Mouse (Mus musculus) G1E (cell line): ENCODE data around the gene Kcnma1. TPM values are rescaled to one million over a fixed set of nuclear protein-coding genes. Genes with fewer than 3 reads are reported as not detected.

Experiments
- ATAC-seq: 2 replicates; pipeline ENCODE4 v1.8.0; 2016; ENCODE audit warnings: mild to moderate bottlenecking; ENCODE audit not compliant: insufficient number of reproducible peaks, poor library complexity, low FRiP score, severe bottlenecking; ENCODE audit errors: extremely low read depth
- DNase-seq: peaks from one replicate; pipeline ENCODE4 v3.0.0; 2012; ENCODE audit warnings: low spot score
- H3K27me3 ChIP-seq: 2 replicates; pipeline ENCODE4 v1.6.1; 2012; ENCODE audit warnings: mild to moderate bottlenecking, low read length, inconsistent platforms; ENCODE audit not compliant: insufficient read depth
- H3K36me3 ChIP-seq: replicated peaks from 2 replicates; pipeline ENCODE3; 2012; ENCODE audit warnings: mild to moderate bottlenecking, inconsistent platforms
- H3K4me1 ChIP-seq: 2 replicates; pipeline ENCODE4 v1.6.1; 2012; ENCODE audit warnings: low read depth, low read length, inconsistent platforms, mixed read lengths; ENCODE audit not compliant: insufficient read depth
- H3K4me3 ChIP-seq: 2 replicates; pipeline ENCODE4 v1.5.1; 2012; ENCODE audit warnings: low read depth, mild to moderate bottlenecking, inconsistent platforms, low read length, moderate library complexity, mixed read lengths
- H3K9me3 ChIP-seq: replicated peaks from 2 replicates; pipeline ENCODE4 v1.6.1; 2012; ENCODE audit warnings: inconsistent platforms
- CTCF ChIP-seq: IDR thresholded peaks from 2 replicates; pipeline ENCODE4 v1.5.1; 2012; ENCODE audit warnings: low read depth, low read length, inconsistent platforms, mixed read lengths
- GATA1 ChIP-seq: IDR thresholded peaks from 2 replicates; pipeline ENCODE4 v1.6.1; 2012; ENCODE audit warnings: borderline replicate concordance, low read length, inconsistent platforms, mixed read lengths
- GATA2 ChIP-seq: IDR thresholded peaks from 2 replicates; pipeline ENCODE4 v1.6.1; 2012; ENCODE audit warnings: low read depth, low read length, inconsistent platforms, borderline replicate concordance
- POLR2AphosphoS5 ChIP-seq: IDR thresholded peaks from 2 replicates; pipeline ENCODE4 v1.6.1; 2012; ENCODE audit warnings: low read depth, low read length, inconsistent platforms; ENCODE audit not compliant: insufficient replicate concordance
- TAL1 ChIP-seq: conservative IDR thresholded peaks from 2 replicates; pipeline ENCODE4 v1.6.1; 2012; ENCODE audit warnings: low read depth, low read length, inconsistent platforms, mixed read lengths
- polyA plus RNA-seq: library from polyadenylated mRNA; stranded (reverse); fragments of >175 nt; gene quantifications from 2 replicates; pipeline ENCODE4 v1.2.3, GENCODE M21; 2012
- total RNA-seq, 2 experiments: library from RNA; stranded (forward) in 1 of 2; stranded (reverse) in 1 of 2; fragments of 200-1000 nt in 1 of 2; fragments of >200 nt in 1 of 2; fragmentation: Nextera tagmentation in 1 of 2; gene quantifications; 2 replicates each; pipeline ENCODE4 v1.2.3; 2014 to 2017

Kcnma1 gene
- total and polyA plus RNA-seq, 3 experiments, result 0.27 TPM; not detected in 2

GRCm38 (mm10) chr14:23886112-23886511 lies 128.2 kb downstream of the Kcnma1 start:
- TF ChIP-seq GATA2, result no peak
- TF ChIP-seq GATA1, result no peak
- TF ChIP-seq TAL1, result no peak
- no peak for TF ChIP-seq POLR2AphosphoS5
- no peak for TF ChIP-seq CTCF
- ATAC-seq (no peak), DNase-seq (no peak)
- no peaks in the 10 kb centered on the region for H3K4me1 ChIP-seq
- H3K36me3 ChIP-seq, result no peaks in the 10 kb centered on the region
- no peaks in the 10 kb centered on the region for H3K27me3 ChIP-seq
- no peak overlapping the region for H3K4me3 ChIP-seq
- no peaks in the 10 kb centered on the region for H3K9me3 ChIP-seq

GRCm38 (mm10) chr14:23885539-23885938 lies 128.8 kb downstream of the Kcnma1 start:
- H3K4me1 ChIP-seq, result no peaks in the 10 kb centered on the region
- no peaks in the 10 kb centered on the region for H3K27me3 ChIP-seq
- H3K4me3 ChIP-seq, result no peak overlapping the region
- H3K36me3 ChIP-seq, result no peaks in the 10 kb centered on the region
- DNase-seq (no peak), ATAC-seq (no peak)
- H3K9me3 ChIP-seq, result no peaks in the 10 kb centered on the region
- no peak for TF ChIP-seq POLR2AphosphoS5
- no peak for TF ChIP-seq CTCF
- TF ChIP-seq TAL1, result no peak
- no peak for TF ChIP-seq GATA2
- no peak for TF ChIP-seq GATA1

- no peak overlapping the region for H3K4me3 ChIP-seq
- H3K27me3 ChIP-seq, result no peaks in the 10 kb centered on the region
- ATAC-seq, result no peak
- TF ChIP-seq GATA1 (no peak), CTCF (no peak), GATA2 (no peak), POLR2AphosphoS5 (no peak), TAL1 (no peak)
- H3K9me3 ChIP-seq, result no peaks in the 10 kb centered on the region
- H3K36me3 ChIP-seq, result no peaks in the 10 kb centered on the region
- no peak for DNase-seq
- H3K4me1 ChIP-seq, result no peaks in the 10 kb centered on the region
These were observed 129.2 kb downstream of the Kcnma1 start for GRCm38 (mm10) chr14:23885071-23885470.

GRCm38 (mm10) chr14:23882001-23882400 lies 132.3 kb downstream of the Kcnma1 start:
- H3K9me3 ChIP-seq, result no peaks in the 10 kb centered on the region
- DNase-seq (no peak), ATAC-seq (no peak)
- no peak for TF ChIP-seq GATA2
- TF ChIP-seq TAL1, result no peak
- no peak for TF ChIP-seq CTCF
- TF ChIP-seq GATA1, result no peak
- no peak for TF ChIP-seq POLR2AphosphoS5
- no peaks in the 10 kb centered on the region for H3K27me3 ChIP-seq
- H3K4me3 ChIP-seq, result no peak overlapping the region
- no peaks in the 10 kb centered on the region for H3K4me1 ChIP-seq
- H3K36me3 ChIP-seq, result no peaks in the 10 kb centered on the region

- TF ChIP-seq POLR2AphosphoS5 (no peak), TAL1 (no peak), GATA1 (no peak), GATA2 (no peak), CTCF (no peak)
- H3K4me3 ChIP-seq, result no peak overlapping the region
- H3K9me3 ChIP-seq, result no peaks in the 10 kb centered on the region
- DNase-seq, result no peak
- H3K27me3 ChIP-seq, result no peaks in the 10 kb centered on the region
- H3K36me3 ChIP-seq, result no peaks in the 10 kb centered on the region
- H3K4me1 ChIP-seq, result no peaks in the 10 kb centered on the region
- no peak for ATAC-seq
These were observed 135.0 kb downstream of the Kcnma1 start for GRCm38 (mm10) chr14:23879331-23879730.

GRCm38 (mm10) chr14:23877561-23877960 lies 136.7 kb downstream of the Kcnma1 start:
- Histone ChIP-seq H3K4me1 (no peaks in the 10 kb centered on the region), H3K4me3 (no peak overlapping the region), H3K9me3 (no peaks in the 10 kb centered on the region), H3K27me3 (no peaks in the 10 kb centered on the region), H3K36me3 (no peaks in the 10 kb centered on the region)
- TF ChIP-seq GATA1 (no peak), TAL1 (no peak), GATA2 (no peak), POLR2AphosphoS5 (no peak)
- no peak for ATAC-seq
- no peak for DNase-seq
